Mouse (Mus musculus): ENCODE measurements at regions not wholly inside any gene's neighbourhood (a gene's known extent, or its start where the extent isn't known, plus 50 kb on each side); places are given as distances from the start of the nearest gene placed in this dataset.

DNA sequence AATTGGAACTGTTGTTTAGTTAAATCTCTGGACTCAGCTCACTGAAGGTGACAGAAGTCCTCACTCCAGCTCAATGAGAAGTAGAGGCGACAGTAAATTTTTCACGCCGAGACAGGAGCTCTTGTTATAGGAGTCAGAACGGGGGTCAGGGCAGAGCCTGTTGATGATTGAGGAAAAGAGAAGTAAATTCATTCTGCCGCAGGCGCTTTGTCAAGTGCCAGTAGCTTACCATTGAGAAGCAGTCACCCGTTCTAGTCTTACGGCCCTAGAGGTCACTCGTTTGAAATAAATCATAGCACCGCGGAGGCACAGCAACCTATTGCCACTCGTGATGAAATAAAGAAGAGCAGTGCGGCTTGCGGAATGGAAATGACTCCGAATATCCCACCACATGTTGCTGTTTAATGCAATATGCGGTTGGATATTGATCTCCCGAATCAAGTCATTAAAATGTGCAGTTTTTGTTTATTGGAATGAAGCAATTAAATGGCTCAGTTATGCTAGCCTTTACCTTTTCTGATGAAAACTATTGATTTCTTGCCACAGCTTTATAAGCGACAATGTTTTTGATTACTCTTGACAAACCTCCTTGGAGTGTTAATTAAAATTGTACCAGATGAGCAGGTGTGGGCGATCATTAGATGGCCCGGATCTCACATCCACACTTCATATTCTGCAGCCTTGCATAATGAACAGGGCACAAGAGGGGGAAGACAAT lies 152.7 kb downstream of the Zfp281 start:
- no peak for DNase-seq
- intact Hi-C loops (cut with DNase I): no loop called here

DNA sequence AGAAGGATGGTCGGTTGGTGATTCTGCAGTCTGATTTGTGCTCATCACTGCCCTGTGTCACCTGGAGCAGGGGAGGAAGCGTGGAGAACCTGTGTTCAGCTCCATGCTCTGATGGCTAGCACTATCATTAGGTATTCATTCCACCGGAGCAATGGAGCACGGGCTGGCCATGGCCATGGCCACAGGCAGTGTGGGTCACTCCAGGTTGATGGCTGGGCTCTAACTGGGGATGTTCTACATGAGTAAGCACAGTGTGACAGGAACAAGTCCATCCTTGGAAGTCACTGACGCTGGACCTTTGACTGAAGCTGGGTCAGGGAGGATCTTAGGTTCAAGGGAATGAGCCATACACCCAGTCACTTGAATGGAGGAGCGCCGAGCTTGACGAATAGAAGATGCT lies 154.7 kb downstream of the Zfp281 start:
- no peak for DNase-seq
- intact Hi-C loops (cut with DNase I): no loop called here

DNA sequence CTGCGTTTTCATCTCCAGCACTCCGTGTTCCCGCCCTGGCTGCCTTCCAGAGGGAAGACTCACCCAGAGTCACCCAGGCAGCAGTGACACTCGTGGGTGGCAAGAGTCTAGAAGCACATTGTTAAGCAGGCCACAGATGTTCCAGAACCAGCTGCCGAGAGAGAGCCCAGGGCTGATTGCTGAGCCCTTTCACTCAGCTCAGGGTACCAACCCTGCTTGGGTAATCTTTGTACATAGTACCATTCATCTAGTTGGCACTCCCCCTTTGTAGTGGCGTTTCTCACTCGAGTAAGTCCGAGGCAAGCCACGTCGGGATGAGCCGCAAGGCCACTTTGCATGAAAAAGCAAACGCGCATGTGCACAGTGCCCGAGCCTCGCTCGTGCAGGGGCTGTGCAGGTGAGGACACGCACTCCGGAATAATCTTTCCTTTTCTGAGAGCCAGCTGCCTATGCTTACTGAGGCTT lies 156.9 kb downstream of the Zfp281 start:
- DNase-seq: no peak
- intact Hi-C loops (cut with DNase I): no loop called here

DNA sequence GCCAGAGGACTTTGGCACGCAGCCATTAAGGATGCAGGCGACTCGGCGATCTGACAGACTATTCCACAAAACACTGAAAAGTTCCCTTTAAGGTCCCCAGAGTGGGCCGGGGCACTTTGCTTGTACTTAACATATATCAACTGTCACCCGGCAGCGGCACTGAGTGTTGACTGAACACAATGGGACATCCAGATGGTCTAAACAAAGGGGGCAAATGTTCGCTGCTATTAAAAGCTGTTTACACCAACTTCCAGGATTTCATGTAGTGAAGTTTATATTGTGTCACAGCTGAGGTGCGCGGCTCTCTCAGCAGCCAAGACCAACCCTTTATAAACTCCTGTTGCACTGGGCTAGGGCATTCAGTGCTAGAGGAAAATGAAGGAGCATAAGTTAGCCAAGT lies 157.6 kb downstream of the Zfp281 start:
- DNase-seq: no peak
- intact Hi-C loops (cut with DNase I): no loop called here

DNA sequence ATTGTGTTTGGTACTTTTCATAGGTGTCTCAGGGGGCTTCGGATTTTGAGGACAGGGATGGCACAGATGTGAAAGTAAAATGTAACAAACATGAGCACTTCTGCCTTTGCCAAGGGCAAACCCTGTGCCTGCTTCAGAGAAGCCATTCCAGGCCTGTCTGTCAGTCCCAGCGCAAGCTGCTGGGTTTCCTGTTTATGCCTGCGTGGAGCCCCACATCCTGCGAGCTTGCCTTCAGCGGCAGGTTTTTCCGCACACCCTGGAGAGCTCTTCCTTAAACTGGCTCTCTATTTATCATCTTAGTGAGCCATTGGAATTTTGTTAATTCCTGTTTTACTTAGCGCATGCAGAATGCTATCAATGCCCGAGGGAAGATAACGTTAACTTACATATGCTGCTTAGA lies 159.5 kb downstream of the Zfp281 start:
- intact Hi-C loops (cut with DNase I): no loop called here
- no peak for DNase-seq

DNA sequence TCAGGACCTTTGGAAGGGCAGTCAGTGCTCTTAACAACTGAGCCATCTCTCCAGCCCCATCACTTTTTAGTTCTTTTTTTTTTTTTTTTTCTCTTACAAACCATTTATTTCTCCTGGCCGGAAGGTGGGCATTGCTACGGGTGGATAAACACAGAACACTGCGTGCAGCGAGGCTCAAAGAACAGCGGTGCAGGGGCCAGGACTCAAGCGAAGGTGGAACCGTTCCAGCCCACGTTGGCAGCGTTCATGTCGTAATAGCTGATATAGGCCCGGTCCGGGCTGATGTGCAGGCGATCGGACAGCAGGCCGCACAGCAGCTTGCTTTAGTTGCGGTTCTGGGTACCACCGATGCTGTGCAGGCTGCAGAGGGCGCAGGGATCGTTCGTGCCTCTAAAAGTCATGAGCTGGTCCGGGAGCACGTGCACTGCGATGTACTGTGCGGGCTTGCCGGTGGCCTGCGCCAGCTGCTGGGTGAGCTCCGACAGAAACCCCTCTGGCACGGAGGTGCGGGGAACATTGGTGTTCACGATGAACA lies 164.3 kb downstream of the Zfp281 start:
- intact Hi-C loops (cut with DNase I): no loop called here
- DNase-seq: no peak

DNA sequence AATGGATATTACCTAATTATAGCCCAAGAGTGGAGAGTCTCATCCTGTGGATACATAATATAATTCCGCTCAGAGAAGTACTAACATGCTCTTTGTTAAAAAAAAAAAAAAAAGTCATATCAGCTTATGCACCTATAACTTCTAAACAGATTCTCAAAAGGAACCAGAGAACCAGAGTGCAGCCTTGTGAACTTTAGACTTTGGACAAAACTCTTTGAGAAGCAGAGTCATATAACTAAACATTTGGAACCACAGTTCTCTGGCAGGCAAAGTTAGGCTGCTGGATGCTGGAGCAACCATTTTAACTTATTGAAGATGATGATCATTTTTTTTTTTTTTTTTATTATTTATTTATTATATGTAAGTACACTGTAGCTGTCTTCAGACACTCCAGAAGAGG lies 166.9 kb downstream of the Zfp281 start:
- intact Hi-C loops (cut with DNase I): no loop called here
- DNase-seq: no peak

Small RNA genes in the stretch of these regions (microRNA-seq; reads per million reads assigned to microRNA genes)
- gene Gm22132: 0 reads per million in 2 experiments

All from gastrocnemius, postnatal 36 days (tissue).